Mouse (Mus musculus) kidney, adult 2 months (tissue): ENCODE measurements around the gene Tmprss6. TPM values are rescaled to one million over a fixed set of nuclear protein-coding genes. Genes with fewer than 3 reads are reported as not detected.

Source experiments
- DNase-seq: peaks from one replicate; pipeline ENCODE4 v3.0.0; 2021
- H3K27ac ChIP-seq: fragments of 200-500 bp; 2 replicates; pipeline ENCODE4 v1.5.1; 2012; ENCODE audit warnings: low read depth, low read length, control low read depth, inconsistent platforms; ENCODE audit not compliant: insufficient read depth
- H3K27me3 ChIP-seq: fragments of 200-500 bp; replicated peaks from 2 replicates; pipeline ENCODE4 v1.6.1; 2012; ENCODE audit warnings: mild to moderate bottlenecking, moderate library complexity, low read length, inconsistent platforms; ENCODE audit not compliant: control insufficient read depth, insufficient read depth
- H3K36me3 ChIP-seq: fragments of 200-500 bp; 2 replicates; pipeline ENCODE4 v1.6.1; 2012; ENCODE audit warnings: mild to moderate bottlenecking, moderate library complexity, low read length, inconsistent platforms; ENCODE audit not compliant: control insufficient read depth, insufficient read depth
- H3K4me1 ChIP-seq: fragments of 200-500 bp; 2 replicates; pipeline ENCODE4 v1.6.1; 2011; ENCODE audit warnings: low read length; ENCODE audit not compliant: control insufficient read depth, insufficient read depth
- H3K4me3 ChIP-seq: fragments of 200-500 bp; 2 replicates; pipeline ENCODE4 v1.5.1; 2011; ENCODE audit warnings: mild to moderate bottlenecking, low read depth, low read length, control low read depth; ENCODE audit not compliant: insufficient read depth
- CTCF ChIP-seq: fragments of 200-500 bp; conservative IDR thresholded peaks from 2 replicates; pipeline ENCODE4 v1.5.1; 2011; ENCODE audit warnings: low read depth, mild to moderate bottlenecking, control low read depth, low read length, moderate library complexity, mixed read lengths; ENCODE audit not compliant: insufficient read depth, insufficient read length
- POLR2A ChIP-seq: fragments of 200-500 bp; IDR thresholded peaks from one replicate; pipeline ENCODE4 v1.6.1; 2011; ENCODE audit warnings: low read depth, low read length, control low read depth
- WGBS: fragments of 180-500 bp; shearing (Covaris S2); methylation state at CpG from one replicate; pipeline ENCODE4 v1.1.7; 2018; 5-methylcytosine and 5-hydroxymethylcytosine counted together
- polyA plus RNA-seq: library from polyadenylated mRNA; depleted of rRNA; stranded (reverse); fragments of >200 nt; gene quantifications from 2 replicates; pipeline ENCODE4 v1.2.3, GENCODE M21; 2012; rRNA removed

Tmprss6 gene
- 2.7 and 5.7 TPM in 2 replicates for polyA plus RNA-seq

DNA sequence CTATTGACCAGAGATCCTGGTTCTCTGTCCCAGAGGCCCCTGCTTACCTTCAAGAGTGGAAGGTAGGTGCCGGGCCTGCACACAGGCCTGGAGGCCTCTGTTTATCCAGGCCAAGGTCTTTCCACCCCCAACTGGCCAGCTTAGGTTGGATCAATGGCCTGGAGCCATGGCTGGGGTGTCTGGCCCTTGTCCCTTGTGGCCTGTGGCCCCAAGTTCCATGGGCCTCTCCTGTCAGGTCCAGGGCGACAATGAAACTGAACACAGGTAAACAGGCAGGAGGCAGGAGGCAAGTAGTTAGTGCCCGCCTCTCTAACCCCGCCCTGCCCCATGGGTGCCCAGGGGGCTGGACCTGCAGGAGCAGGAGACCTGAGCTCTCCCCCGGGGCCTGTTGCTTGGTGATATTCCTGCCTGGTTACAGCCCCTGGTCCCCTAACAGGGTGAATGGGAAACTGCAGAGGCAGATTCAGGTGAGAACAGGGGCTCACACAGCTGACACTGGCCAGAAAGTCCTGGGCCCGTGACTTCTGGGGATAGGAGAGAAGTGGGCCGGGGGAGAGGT lies at the start of gene Tmprss6:
TSS of gene Tmprss6 (minus strand) at position 256 of the 559 bp plus-strand sequence.
- no peak for TF ChIP-seq CTCF
- no peak for TF ChIP-seq POLR2A
- 77% methylated on average over 7 of the region's 7 CpGs for WGBS
- H3K4me3 ChIP-seq, result no peak within 1 kb of the TSS

DNA sequence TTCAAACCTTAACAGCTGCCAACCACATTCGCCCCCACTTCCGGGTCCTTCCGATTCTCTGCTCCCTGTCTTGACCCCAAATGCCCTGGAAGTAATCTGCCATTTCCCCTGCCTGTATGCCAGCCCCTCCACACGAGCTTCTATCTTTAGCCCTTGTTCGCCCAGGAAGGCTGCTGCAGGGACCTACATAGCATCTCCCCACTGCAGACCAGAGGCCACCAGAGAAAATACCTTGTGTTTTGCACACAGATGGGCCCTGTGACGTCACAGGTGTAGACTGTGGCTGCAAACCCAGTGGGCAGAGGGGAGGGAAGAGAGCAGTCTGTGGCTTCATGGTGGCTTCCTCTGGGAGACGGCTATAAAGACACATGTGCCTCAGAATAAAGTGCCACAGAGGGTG lies 49.8 kb upstream of the Tmprss6 start:
- Histone ChIP-seq H3K4me3 (no peak overlapping the region), H3K27me3 (no peaks in the 10 kb centered on the region), H3K36me3 (no peaks in the 10 kb centered on the region), H3K27ac (no peak overlapping the region), H3K4me1 (no peaks in the 10 kb centered on the region)
- no peak for DNase-seq
- TF ChIP-seq CTCF, result no peak
- TF ChIP-seq POLR2A, result no peak
- 51% methylated on average over 7 of the region's 7 CpGs for WGBS

More for the DNA sequence above, at the start of gene Tmprss6:
- H3K27me3 ChIP-seq, result no peaks in the 10 kb centered on the region
- H3K4me1 ChIP-seq, result no peaks in the 10 kb centered on the region
- DNase-seq, result no peak
- no peak within 1 kb of the TSS for H3K27ac ChIP-seq
- no peaks in the 10 kb centered on the region for H3K36me3 ChIP-seq

DNA sequence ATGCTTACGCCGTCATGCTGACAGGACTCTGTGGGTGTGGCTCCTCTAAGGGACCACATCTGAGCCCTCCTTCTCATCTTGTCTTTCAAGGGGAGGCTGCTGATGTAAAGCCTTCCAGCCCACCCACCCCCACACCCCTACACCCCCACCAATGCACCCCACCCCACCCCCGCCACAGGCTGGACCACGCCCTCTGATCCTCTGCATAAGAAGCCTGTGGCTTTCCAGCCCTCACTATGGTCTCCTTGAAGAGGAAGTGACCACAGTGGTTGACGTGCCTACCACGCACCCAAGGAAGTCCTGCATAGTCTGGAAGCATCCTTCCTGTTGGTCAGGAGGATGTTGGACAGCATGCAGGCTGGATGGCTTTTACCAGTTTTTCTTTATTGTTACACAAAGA lies 47.3 kb upstream of the Tmprss6 start:
- Histone ChIP-seq H3K4me3 (no peak overlapping the region), H3K27ac (no peak overlapping the region), H3K4me1 (no peaks in the 10 kb centered on the region), H3K27me3 (no peaks in the 10 kb centered on the region), H3K36me3 (no peaks in the 10 kb centered on the region)
- 83% methylated on average over 6 of the region's 6 CpGs for WGBS
- TF ChIP-seq CTCF (no peak), POLR2A (no peak)
- peak; percentile 23 for DNase-seq

DNA sequence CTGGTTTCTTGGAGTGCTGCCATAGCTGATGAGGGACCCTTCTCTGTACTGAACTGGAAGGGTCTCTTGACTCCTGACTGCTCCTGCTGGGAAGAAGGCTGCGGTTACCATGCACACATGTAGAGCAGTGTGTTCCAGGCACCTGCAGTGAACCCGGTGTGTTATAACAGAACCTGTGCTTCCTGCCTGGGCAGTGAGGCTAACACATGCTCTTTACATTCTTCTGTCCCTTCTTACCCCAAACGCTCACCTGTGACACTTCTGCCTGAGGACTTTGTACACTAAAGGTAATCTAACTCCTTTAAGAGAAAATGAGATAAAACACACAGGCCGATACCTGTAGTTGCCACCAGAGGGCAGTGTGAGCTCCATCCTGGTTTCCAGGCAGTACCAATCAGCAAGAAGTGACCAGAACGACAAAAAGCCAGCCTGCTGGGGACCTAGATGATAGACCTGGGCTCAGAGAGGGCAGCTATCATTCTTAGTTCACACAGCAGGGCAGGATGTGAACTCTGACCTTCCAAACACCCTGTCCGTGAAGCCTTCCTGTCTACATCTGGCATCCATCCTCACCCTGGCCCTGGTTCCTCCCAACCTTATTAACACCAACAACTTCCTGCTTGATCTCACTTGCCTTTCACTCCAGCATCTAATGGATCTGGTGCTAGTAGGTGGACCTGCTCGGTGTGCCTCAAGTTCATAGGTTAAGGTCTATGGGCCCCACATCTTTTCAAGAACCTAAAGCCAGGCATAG lies 46.1 kb upstream of the Tmprss6 start:
- WGBS, result 25% methylated on average over 7 of the region's 7 CpGs
- Histone ChIP-seq H3K27ac (no peak overlapping the region), H3K4me3 (no peak overlapping the region), H3K4me1 (no peaks in the 10 kb centered on the region), H3K36me3 (no peaks in the 10 kb centered on the region), H3K27me3 (no peaks in the 10 kb centered on the region)
- TF ChIP-seq POLR2A, result no peak
- TF ChIP-seq CTCF, result peak; percentile 92
- peak; percentile 82 for DNase-seq

DNA sequence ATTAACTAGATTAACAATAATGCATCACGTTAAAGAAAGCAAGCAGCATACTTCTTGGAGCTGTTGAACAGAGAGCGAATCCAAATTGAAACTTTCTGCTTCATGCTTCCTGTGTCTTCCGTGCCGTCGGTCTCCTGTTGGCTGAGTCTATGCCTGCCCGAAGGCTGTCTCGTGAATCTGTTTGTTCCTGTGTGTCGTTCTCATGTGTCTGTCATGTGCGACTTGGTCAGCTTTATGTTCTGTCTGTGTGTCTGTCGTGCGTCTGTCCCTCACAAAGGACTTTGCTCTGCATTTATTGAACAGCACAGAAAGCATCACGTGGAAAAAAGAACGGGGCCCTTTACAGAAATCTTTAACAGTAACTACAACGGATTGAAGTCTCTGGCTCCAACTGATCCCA lies 44.6 kb upstream of the Tmprss6 start:
- no peaks in the 10 kb centered on the region for H3K4me1 ChIP-seq
- no peak for TF ChIP-seq POLR2A
- no peak for TF ChIP-seq CTCF
- H3K36me3 ChIP-seq, result no peaks in the 10 kb centered on the region
- no peak overlapping the region for H3K27ac ChIP-seq
- 70% methylated on average over 14 of the region's 14 CpGs for WGBS
- DNase-seq, result no peak
- no peaks in the 10 kb centered on the region for H3K27me3 ChIP-seq
- H3K4me3 ChIP-seq, result no peak overlapping the region

DNA sequence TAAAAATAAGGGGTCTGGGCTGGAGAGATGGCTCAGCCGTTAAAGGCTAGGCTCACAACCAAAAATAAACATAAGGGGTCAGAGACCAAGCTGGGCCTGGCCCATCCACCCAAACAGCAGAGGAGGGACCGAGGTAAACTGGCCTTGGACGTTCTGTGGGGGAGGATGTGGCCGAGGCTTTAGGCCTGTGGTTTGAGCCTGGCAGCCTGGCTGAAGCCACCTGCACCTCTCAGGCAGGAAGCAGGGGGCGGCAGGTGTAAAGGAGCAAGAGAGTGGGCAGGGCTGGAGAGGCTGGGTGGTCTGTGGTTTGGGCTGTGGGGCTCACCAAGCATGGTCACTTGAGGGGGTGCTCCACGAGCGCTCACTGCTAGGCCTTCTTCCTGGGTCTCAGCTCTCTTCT lies 43.5 kb upstream of the Tmprss6 start:
- whole genome bisulfite sequencing, result 76% methylated on average over 7 of the region's 7 CpGs
- DNase-seq, result no peak
- no peak for TF ChIP-seq CTCF
- no peak for TF ChIP-seq POLR2A
- Histone ChIP-seq H3K4me1 (no peaks in the 10 kb centered on the region), H3K4me3 (no peak overlapping the region), H3K27ac (no peak overlapping the region), H3K27me3 (no peaks in the 10 kb centered on the region), H3K36me3 (no peaks in the 10 kb centered on the region)

DNA sequence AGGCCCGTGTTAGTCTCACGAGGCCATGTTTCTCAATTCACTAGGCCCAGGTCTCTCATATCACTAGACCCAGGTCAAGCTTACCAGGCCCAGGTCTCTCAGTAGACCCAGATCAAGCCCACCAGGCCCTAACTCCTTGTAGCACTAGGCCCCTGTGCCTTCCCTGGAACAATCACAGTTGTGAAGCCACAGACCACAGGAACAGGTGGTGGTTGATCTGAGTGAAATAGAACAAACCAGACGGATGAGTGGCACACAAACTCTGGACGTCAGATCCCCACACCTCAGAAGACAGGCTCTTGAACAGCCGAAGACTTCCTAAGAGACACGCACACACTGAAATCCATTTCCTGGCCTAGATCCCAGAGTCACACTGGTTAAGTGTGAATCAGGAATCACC lies 42.3 kb upstream of the Tmprss6 start:
- H3K4me1 ChIP-seq, result no peaks in the 10 kb centered on the region
- H3K27ac ChIP-seq, result no peak overlapping the region
- DNase-seq, result no peak
- no peaks in the 10 kb centered on the region for H3K36me3 ChIP-seq
- TF ChIP-seq CTCF (no peak), POLR2A (no peak)
- no peaks in the 10 kb centered on the region for H3K27me3 ChIP-seq
- no peak overlapping the region for H3K4me3 ChIP-seq
- WGBS, result 81% methylated on average over 6 of the region's 6 CpGs
